ENCODE assay signal across 19 mouse cellular contexts in genomic region chr1:93290956-93291355, GRCm38 (mm10). TPM values are rescaled to one million over a fixed set of nuclear protein-coding genes. Genes with fewer than 3 reads are reported as not detected.
A peak's percentile ranks its signal among the peaks of the same experiment; 100 is the strongest.
DNase-seq lines count a peak whose midpoint lies in the region; ATAC-seq lines count a peak whose summit lies in the region.
"Had no signal": no experiment of that assay in that cellular context is flagged by ENCODE, and none has a peak within 500 bp of the region (broad histone marks: within the 10 kb centered on the region; RNA-seq: fewer than 3 reads in every experiment).

No protein-coding gene starts in this region.

- peak; percentile 24; the same call in 1 of the 2 replicates for ATAC-seq in common myeloid progenitor, adult 5-6 weeks (replicated peaks; ENCODE audit: low read depth, poor library complexity, severe bottlenecking)
- peak; percentile 81 for ATAC-seq in megakaryocyte progenitor cell, adult 5-6 weeks (replicated peaks; ENCODE audit: poor library complexity)
- ATAC-seq: forebrain, embryonic 15.5 days; hindbrain, embryonic 16.5 days; intestine, embryonic 15.5 days had no signal

- DNase-seq in heart, adult 11 months, result peak; percentile 44
- DNase-seq in heart, adult 9 months (ENCODE audit: low spot score in 2 of 2), result no peak
- DNase-seq in left cerebral cortex, adult 8-10 months (ENCODE audit: low spot score in 2 of 2), result no peak
- no peak for DNase-seq in right cerebral cortex, postnatal 10 days (ENCODE audit: low spot score in 2 of 2)
- DNase-seq in embryo, embryonic 10 days (ENCODE audit: low spot score), result no peak
- DNase-seq: adrenal gland, adult 2 months; adrenal gland, postnatal 14 days; cerebellum, adult 11 months; cerebellum, adult 2 months; cerebellum, adult 9-11 months; cerebellum, postnatal 25 days; gastrocnemius, postnatal 25 days; heart, postnatal 10 days; heart, postnatal 36 days had no signal

RNA-seq across cellular contexts. Expression of gene Mterf4, which starts 14.8 kb away (rescaled TPM):
- 15.4 and 23.1 TPM in 2 replicates for total RNA-seq in common myeloid progenitor, adult 5-6 weeks (2017)
- 11.3 and 13.1 TPM in 2 replicates for total RNA-seq in megakaryocyte progenitor cell, adult 5-6 weeks (2015)
- 24.4 and 27.6 TPM in 2 replicates for total RNA-seq in megakaryocyte progenitor cell, adult 5-6 weeks (2017)
- total RNA-seq in left cerebral cortex, adult 8-10 months (2022), result 10 to 100 TPM; 19.3 to 20.3 (median 20.0) TPM

RNA-seq across cellular contexts. Expression of gene Ppp1r7, which starts 51.7 kb away (rescaled TPM):
- 51.3 and 53.9 TPM in 2 replicates for total RNA-seq in common myeloid progenitor, adult 5-6 weeks (2017)
- 27.1 and 43.2 TPM in 2 replicates for total RNA-seq in megakaryocyte progenitor cell, adult 5-6 weeks (2015)
- 16.0 and 26.1 TPM in 2 replicates for total RNA-seq in megakaryocyte progenitor cell, adult 5-6 weeks (2017)
- total RNA-seq in left cerebral cortex, adult 8-10 months (2022), result 100 to 1,000 TPM in 2 of 4 experiments, 10 to 100 TPM in 2; 85.0 to 107 (median 96.8) TPM

RNA-seq across cellular contexts. Expression of gene Pask, which starts 52.3 kb away (rescaled TPM):
- 13.4 and 21.1 TPM in 2 replicates for total RNA-seq in common myeloid progenitor, adult 5-6 weeks (2017)
- 11.1 and 13.8 TPM in 2 replicates for total RNA-seq in megakaryocyte progenitor cell, adult 5-6 weeks (2015)
- 10.4 and 12.6 TPM in 2 replicates for total RNA-seq in megakaryocyte progenitor cell, adult 5-6 weeks (2017)
- total RNA-seq in left cerebral cortex, adult 8-10 months (2022), result 10 to 100 TPM in 1 of 4 experiments, 1 to 10 TPM in 3; 5.8 to 13.6 (median 6.3) TPM

RNA-seq across cellular contexts. Expression of gene Sned1, which starts 55.3 kb away (rescaled TPM):
- total RNA-seq in common myeloid progenitor, adult 5-6 weeks (2017), result 0.18 and 0.24 TPM in 2 replicates
- total RNA-seq in megakaryocyte progenitor cell, adult 5-6 weeks (2015), result 0.44 and 3.2 TPM in 2 replicates
- total RNA-seq in megakaryocyte progenitor cell, adult 5-6 weeks (2017), result 0.14 and 0.17 TPM in 2 replicates
- total RNA-seq in left cerebral cortex, adult 8-10 months (2022), result 10 to 100 TPM in 1 of 4 experiments, 1 to 10 TPM in 3; 7.4 to 11.0 (median 9.1) TPM
